Mouse (Mus musculus) liver, embryonic 11.5 days (tissue): Measurements from ENCODE around the gene Aaed1. TPM values are rescaled to one million over a fixed set of nuclear protein-coding genes. Genes with fewer than 3 reads are reported as not detected.
A peak's percentile ranks its signal among the peaks of the same experiment; 100 is the strongest.

Experiments used
- ATAC-seq: fragments of 200-750 bp; cut with Nextera tagmentation; replicated peaks from 2 replicates; pipeline ENCODE4 v1.8.0; 2017; ENCODE audit warnings: moderate number of reproducible peaks, mild to moderate bottlenecking, moderate TSS enrichment, moderate library complexity; ENCODE audit not compliant: low FRiP score
- DNase-seq: peaks from one replicate; pipeline ENCODE4 v3.0.0-alpha.2; 2017; ENCODE audit warnings: low spot score
- H3K27ac ChIP-seq: fragments of 300-500 bp; sonication (generic); 2 replicates; pipeline ENCODE4 v1.5.1; 2014; ENCODE audit warnings: mild to moderate bottlenecking, low read depth, low read length, control low read depth
- H3K27me3 ChIP-seq: fragments of 300-500 bp; sonication (generic); replicated peaks from 2 replicates; pipeline ENCODE4 v1.6.1; 2014; ENCODE audit warnings: low read length, mixed read lengths; ENCODE audit not compliant: control insufficient read depth, insufficient read depth
- H3K36me3 ChIP-seq: fragments of 300-500 bp; sonication (generic); 2 replicates; pipeline ENCODE4 v1.6.1; 2014; ENCODE audit warnings: mild to moderate bottlenecking, low read length, moderate library complexity, mixed read lengths; ENCODE audit not compliant: control insufficient read depth, insufficient read depth
- H3K4me1 ChIP-seq: fragments of 300-500 bp; sonication (generic); replicated peaks from 2 replicates; pipeline ENCODE4 v1.6.1; 2014; ENCODE audit warnings: low read length, mixed read lengths; ENCODE audit not compliant: control insufficient read depth, insufficient read depth
- H3K4me2 ChIP-seq: fragments of 300-500 bp; sonication (generic); 2 replicates; pipeline ENCODE4 v1.6.1; 2014; ENCODE audit warnings: mild to moderate bottlenecking, control low read depth, moderate library complexity
- H3K4me3 ChIP-seq: fragments of 300-500 bp; sonication (generic); 2 replicates; pipeline ENCODE4 v1.5.1; 2014; ENCODE audit warnings: low read depth, low read length, control low read depth
- H3K9ac ChIP-seq: fragments of 300-500 bp; sonication (generic); 2 replicates; pipeline ENCODE4 v1.6.1; 2014; ENCODE audit warnings: low read depth, low read length, control low read depth
- H3K9me3 ChIP-seq: fragments of 300-500 bp; sonication (generic); 2 replicates; pipeline ENCODE4 v1.6.1; 2016; ENCODE audit warnings: low read length, inconsistent platforms, mixed read lengths; ENCODE audit not compliant: control insufficient read depth
- WGBS: fragments of 180-500 bp; shearing (Covaris S2); extraction: QIAGEN DNeasy Blood & Tissue Kit; methylation state at CpG from one replicate; pipeline ENCODE4 v1.1.7; 2014; 5-methylcytosine and 5-hydroxymethylcytosine counted together
- polyA plus RNA-seq: library from polyadenylated mRNA; unstranded; fragments of >200 nt; fragmentation: Nextera tagmentation; extraction: Ambion mirVana; gene quantifications from 2 replicates; pipeline ENCODE4 v1.2.1, GENCODE M21; 2014

Gene Aaed1
- polyA plus RNA-seq, 1 experiment from 2014 or later = 43.0 TPM

DNA sequence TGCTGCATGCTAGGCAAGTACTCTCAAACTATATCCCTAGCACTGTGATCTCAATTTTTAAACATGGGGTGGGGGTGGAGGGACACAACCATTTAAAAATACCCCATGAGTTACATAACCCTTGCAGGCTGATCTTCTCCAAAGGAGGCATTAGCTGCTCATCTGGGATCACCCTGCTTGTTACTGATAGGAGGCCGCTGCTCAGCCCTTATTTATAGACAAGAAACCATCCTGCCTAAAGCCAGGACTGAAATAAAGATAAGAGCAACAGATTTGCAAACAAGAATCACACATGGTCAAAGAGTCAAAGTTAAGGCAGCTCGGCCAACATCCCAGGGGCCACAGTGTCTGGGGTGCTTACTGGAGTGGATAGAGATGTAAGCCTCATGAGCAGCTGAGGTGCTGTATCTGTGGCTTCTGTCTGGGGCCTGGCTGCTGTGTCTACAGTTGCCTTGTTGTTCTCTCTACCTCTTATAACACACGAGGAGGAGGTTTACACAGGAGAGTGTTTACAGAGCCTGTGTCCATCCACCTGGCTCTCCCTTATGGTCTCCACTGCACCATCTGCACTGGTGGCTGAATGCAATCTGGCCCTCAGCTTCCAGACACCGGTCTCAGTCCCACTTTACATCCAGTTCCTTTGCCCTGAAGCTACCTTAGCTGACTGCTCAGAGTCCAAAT lies 75.4 kb downstream of the Aaed1 start:
- Histone ChIP-seq H3K4me1 (peaks cover 24% of the 10 kb centered on the region), H3K4me2 (no peak overlapping the region), H3K9me3 (no peaks in the 10 kb centered on the region), H3K36me3 (peaks cover 3% of the 10 kb centered on the region; the same call in 1 of the 2 replicates), H3K27me3 (no peaks in the 10 kb centered on the region), H3K27ac (peak overlapping the region; percentile 35; the same call in 1 of the 2 replicates), H3K9ac (no peak overlapping the region), H3K4me3 (no peak overlapping the region)
- peak; percentile 75 for ATAC-seq
- WGBS = 37% methylated on average over 4 of the region's 4 CpGs
- no peak for DNase-seq

DNA sequence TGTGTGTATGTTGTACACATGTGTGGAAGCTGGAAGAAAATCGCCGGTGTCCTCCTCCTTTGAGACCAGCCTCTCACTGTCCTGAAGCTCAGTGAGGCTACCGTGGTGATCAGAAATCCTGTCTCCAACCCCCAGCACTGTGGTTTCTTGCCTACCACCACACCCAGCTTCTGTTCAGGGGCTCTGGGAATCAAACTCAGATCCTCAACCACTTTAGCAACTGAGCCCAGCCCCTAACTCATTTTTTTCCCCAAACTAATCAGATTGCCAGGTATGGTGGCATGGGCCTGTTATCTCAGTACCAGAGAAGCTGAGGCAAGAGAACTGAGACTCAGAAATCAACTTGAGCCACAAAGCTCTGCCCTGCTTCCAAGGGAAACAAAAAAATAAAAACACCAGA lies 76.7 kb downstream of the Aaed1 start:
- H3K27me3 ChIP-seq = no peaks in the 10 kb centered on the region
- no peak for DNase-seq
- no peak for ATAC-seq
- H3K4me2 ChIP-seq = no peak overlapping the region
- no peaks in the 10 kb centered on the region for H3K9me3 ChIP-seq
- H3K36me3 ChIP-seq = 0 out of 2 replicates have a peak, but pooled peaks cover 3% of the 10 kb centered on the region
- no peak overlapping the region for H3K4me3 ChIP-seq
- peaks cover 24% of the 10 kb centered on the region for H3K4me1 ChIP-seq
- H3K27ac ChIP-seq = no peak overlapping the region
- WGBS = 58% methylated on average over 3 of the region's 3 CpGs
- H3K9ac ChIP-seq = no peak overlapping the region

- H3K9me3 ChIP-seq = no peaks in the 10 kb centered on the region
- no peak overlapping the region for H3K27ac ChIP-seq
- WGBS = 69% methylated on average over 4 of the region's 4 CpGs
- H3K9ac ChIP-seq = no peak overlapping the region
- no peak overlapping the region for H3K4me2 ChIP-seq
- H3K4me1 ChIP-seq = peaks cover 19% of the 10 kb centered on the region
- H3K27me3 ChIP-seq = no peaks in the 10 kb centered on the region
- DNase-seq (no peak), ATAC-seq (no peak)
- H3K36me3 ChIP-seq = 0 out of 2 replicates have a peak, but pooled peaks cover 3% of the 10 kb centered on the region
- H3K4me3 ChIP-seq = no peak overlapping the region
Measured at GRCm38 (mm10) chr13:64235062-64235715, 77.3 kb downstream of the Aaed1 start.

- DNase-seq = no peak
- Histone ChIP-seq H3K27me3 (no peaks in the 10 kb centered on the region), H3K4me3 (no peak overlapping the region), H3K27ac (no peak overlapping the region), H3K4me1 (peaks cover 17% of the 10 kb centered on the region), H3K36me3 (0 out of 2 replicates have a peak, but pooled peaks cover 3% of the 10 kb centered on the region), H3K4me2 (no peak overlapping the region), H3K9me3 (no peaks in the 10 kb centered on the region), H3K9ac (no peak overlapping the region)
- ATAC-seq = no peak
- WGBS = 83% methylated on average over 4 of the region's 4 CpGs
Measured at GRCm38 (mm10) chr13:64233139-64233538, 79.4 kb downstream of the Aaed1 start.

GRCm38 (mm10) chr13:64226725-64227124 lies 85.8 kb downstream of the Aaed1 start:
- Histone ChIP-seq H3K4me1 (no peaks in the 10 kb centered on the region), H3K4me3 (no peak overlapping the region), H3K9ac (no peak overlapping the region), H3K27me3 (no peaks in the 10 kb centered on the region), H3K4me2 (no peak overlapping the region), H3K27ac (no peak overlapping the region), H3K36me3 (no peaks in the 10 kb centered on the region), H3K9me3 (no peaks in the 10 kb centered on the region)
- 80% methylated on average over 4 of the region's 4 CpGs for WGBS
- DNase-seq (no peak), ATAC-seq (no peak)

DNA sequence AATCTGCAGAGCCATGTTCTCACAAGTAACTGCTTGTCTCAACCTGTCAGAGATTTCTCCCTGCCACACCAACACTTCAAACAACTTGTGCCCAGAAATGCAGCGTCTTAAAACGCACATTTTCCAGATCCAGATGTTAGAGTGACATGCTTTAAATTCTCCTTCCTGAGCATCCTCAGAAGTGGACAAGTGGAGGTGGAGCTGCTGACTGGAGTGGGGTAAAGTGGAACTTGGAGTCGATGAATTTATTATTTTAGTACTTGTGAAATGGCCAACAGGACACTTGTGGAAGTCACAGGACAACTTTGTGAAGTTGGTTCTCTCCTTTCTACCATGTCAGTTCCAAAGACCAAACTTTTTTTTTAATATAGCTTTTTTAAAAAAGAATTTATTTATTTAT lies 86.8 kb downstream of the Aaed1 start:
- 85% methylated on average over 3 of the region's 3 CpGs for WGBS
- H3K9me3 ChIP-seq = no peaks in the 10 kb centered on the region
- ATAC-seq (no peak), DNase-seq (no peak)
- H3K4me2 ChIP-seq = no peak overlapping the region
- H3K27me3 ChIP-seq = no peaks in the 10 kb centered on the region
- no peak overlapping the region for H3K27ac ChIP-seq
- no peaks in the 10 kb centered on the region for H3K4me1 ChIP-seq
- H3K4me3 ChIP-seq = no peak overlapping the region
- H3K9ac ChIP-seq = no peak overlapping the region
- H3K36me3 ChIP-seq = no peaks in the 10 kb centered on the region

Other genes with a start within 250 kb of the Aaed1 start
- not detected in 2 replicates for gene Hsd17b3, start 223.5 kb downstream of the Aaed1 start, polyA plus RNA-seq
- gene Slc35d2, start 183.3 kb downstream of the Aaed1 start, polyA plus RNA-seq = 4.2 and 5.8 TPM in 2 replicates
- gene Zfp367, start 159.5 kb downstream of the Aaed1 start, polyA plus RNA-seq = 21.2 and 25.1 TPM in 2 replicates
- 15.0 and 15.2 TPM in 2 replicates for gene Habp4, start 150.9 kb downstream of the Aaed1 start, polyA plus RNA-seq
- 16.6 and 17.5 TPM in 2 replicates for gene Cdc14b, start 37.4 kb downstream of the Aaed1 start, polyA plus RNA-seq
- gene Ctsl, start 58.2 kb upstream of the Aaed1 start, polyA plus RNA-seq = 160 and 164 TPM in 2 replicates
- gene Cdk20, start 119.6 kb upstream of the Aaed1 start, polyA plus RNA-seq = 6.4 and 7.9 TPM in 2 replicates
- gene Fam240b, start 185.1 kb upstream of the Aaed1 start, polyA plus RNA-seq = not detected in 2 replicates